In genomic region chr13:44808307-44808706, GRCm38 (mm10) we compare ENCODE assay signal across 15 mouse cellular contexts.
"Had no signal": no experiment of that assay in that cellular context is flagged by ENCODE, and none has a peak within 500 bp of the region (broad histone marks: within the 10 kb centered on the region; RNA-seq: fewer than 3 reads in every experiment).

No protein-coding gene starts in this region.

- ATAC-seq: midbrain, embryonic 16.5 days had no signal

- H3K4me2 ChIP-seq: limb, embryonic 15.5 days; midbrain, embryonic 12.5 days had no signal

- H3K4me3 ChIP-seq: limb, embryonic 15.5 days; midbrain, embryonic 12.5 days had no signal

- DNase-seq: kidney, adult 9 months; kidney, postnatal 36 days; layer of hippocampus, adult 9-11 months; layer of hippocampus, postnatal 36 days; left cerebral cortex, postnatal 4 days; lung, adult 18-20 months; right cerebral cortex, postnatal 14 days; thymus, adult 18-20 months; thymus, postnatal 14 days had no signal

- H3K27me3 ChIP-seq: limb, embryonic 15.5 days; midbrain, embryonic 12.5 days had no signal

- H3K9me3 ChIP-seq: limb, embryonic 15.5 days; midbrain, embryonic 12.5 days had no signal

- H3K36me3 ChIP-seq: limb, embryonic 15.5 days; midbrain, embryonic 12.5 days had no signal

- H3K9ac ChIP-seq: limb, embryonic 15.5 days; liver, embryonic 14.5 days; midbrain, embryonic 12.5 days had no signal

- H3K27ac ChIP-seq: kidney, postnatal 0 days; limb, embryonic 15.5 days; liver, embryonic 14.5 days; midbrain, embryonic 12.5 days; stomach, postnatal 0 days had no signal
